Mouse (Mus musculus) hindbrain, embryonic 16.5 days (tissue): ENCODE results near the gene Tbxas1. TPM values are rescaled to one million over a fixed set of nuclear protein-coding genes. Genes with fewer than 3 reads are reported as not detected.

ENCODE experiments used
- ATAC-seq: fragments of 200-750 bp; cut with Nextera tagmentation; 2 replicates; pipeline ENCODE4 v1.8.0; 2017; ENCODE audit warnings: moderate TSS enrichment, moderate library complexity
- H3K27ac ChIP-seq: fragments of 300-500 bp; sonication (generic); 2 replicates; pipeline ENCODE4 v1.5.1; 2014; ENCODE audit warnings: low read depth, mild to moderate bottlenecking, control low read depth, low read length, moderate library complexity
- H3K27me3 ChIP-seq: fragments of 300-500 bp; sonication (generic); replicated peaks from 2 replicates; pipeline ENCODE4 v1.6.1; 2014; ENCODE audit warnings: low read length; ENCODE audit not compliant: control insufficient read depth, insufficient read depth
- H3K36me3 ChIP-seq: fragments of 300-500 bp; sonication (generic); 2 replicates; pipeline ENCODE4 v1.6.1; 2014; ENCODE audit warnings: mild to moderate bottlenecking, low read length, moderate library complexity, mixed read lengths; ENCODE audit not compliant: control insufficient read depth, insufficient read depth
- H3K4me1 ChIP-seq: fragments of 300-500 bp; sonication (generic); 2 replicates; pipeline ENCODE4 v1.6.1; 2014; ENCODE audit warnings: low read depth, low read length; ENCODE audit not compliant: control insufficient read depth, insufficient read depth
- H3K4me2 ChIP-seq: fragments of 300-500 bp; sonication (generic); 2 replicates; pipeline ENCODE4 v1.6.1; 2014; ENCODE audit warnings: mild to moderate bottlenecking, low read length, control low read depth, moderate library complexity
- H3K4me3 ChIP-seq: fragments of 300-500 bp; sonication (generic); 2 replicates; pipeline ENCODE4 v1.5.1; 2014; ENCODE audit warnings: mild to moderate bottlenecking, low read length, control low read depth, moderate library complexity
- H3K9ac ChIP-seq: fragments of 300-500 bp; sonication (generic); 2 replicates; pipeline ENCODE4 v1.6.1; 2014; ENCODE audit warnings: low read depth, mild to moderate bottlenecking, control low read depth, low read length, moderate library complexity
- H3K9me3 ChIP-seq: fragments of 300-500 bp; sonication (generic); 2 replicates; pipeline ENCODE4 v1.6.1; 2014; ENCODE audit warnings: mild to moderate bottlenecking, low read length, moderate library complexity; ENCODE audit not compliant: control insufficient read depth
- WGBS: fragments of 180-500 bp; shearing (Covaris S2); extraction: QIAGEN DNeasy Blood & Tissue Kit; methylation state at CpG from one replicate; pipeline ENCODE4 v1.1.7; 2014; 5-methylcytosine and 5-hydroxymethylcytosine counted together
- polyA plus RNA-seq: library from polyadenylated mRNA; unstranded; fragments of >200 nt; fragmentation: Nextera tagmentation; extraction: Ambion mirVana; gene quantifications from 2 replicates; pipeline ENCODE4 v1.2.1, GENCODE M21; 2015

Tbxas1 gene
- polyA plus RNA-seq, 1 experiment from 2014 or later = 2.0 TPM

GRCm38 (mm10) chr6:39124719-39125118 lies 249.5 kb downstream of the Tbxas1 start:
- Histone ChIP-seq H3K4me3 (no peak overlapping the region), H3K4me1 (no peaks in the 10 kb centered on the region), H3K4me2 (no peak overlapping the region), H3K27ac (no peak overlapping the region), H3K9ac (no peak overlapping the region), H3K27me3 (no peaks in the 10 kb centered on the region), H3K9me3 (no peaks in the 10 kb centered on the region; the same call in 1 of the 2 replicates), H3K36me3 (no peaks in the 10 kb centered on the region)
- no peak for ATAC-seq

- 30% methylated on average over 4 of the region's 4 CpGs for WGBS
- peaks cover 15% of the 10 kb centered on the region for H3K36me3 ChIP-seq
- H3K27me3 ChIP-seq = no peaks in the 10 kb centered on the region
- no peak for ATAC-seq
- no peak overlapping the region for H3K4me3 ChIP-seq
- peaks cover 2% of the 10 kb centered on the region for H3K9me3 ChIP-seq
- no peak overlapping the region for H3K4me2 ChIP-seq
- H3K4me1 ChIP-seq = no peaks in the 10 kb centered on the region
- H3K27ac ChIP-seq = no peak overlapping the region
- no peak overlapping the region for H3K9ac ChIP-seq
Observed at GRCm38 (mm10) chr6:39131480-39131879, 256.3 kb downstream of the Tbxas1 start.

- Histone ChIP-seq H3K4me1 (no peaks in the 10 kb centered on the region), H3K4me2 (no peak overlapping the region), H3K9ac (no peak overlapping the region), H3K27ac (no peak overlapping the region), H3K4me3 (no peak overlapping the region), H3K9me3 (peaks cover 2% of the 10 kb centered on the region), H3K27me3 (no peaks in the 10 kb centered on the region), H3K36me3 (peaks cover 15% of the 10 kb centered on the region)
- no peak for ATAC-seq
- 62% methylated on average over 5 of the region's 5 CpGs for WGBS
Observed at GRCm38 (mm10) chr6:39132556-39132955, 257.4 kb downstream of the Tbxas1 start.

Other genes with a start within 250 kb of the Tbxas1 start
- 0.15 and 0.21 TPM in 2 replicates for gene Klrg2, start 238.2 kb upstream of the Tbxas1 start, polyA plus RNA-seq
- gene Clec2l, start 212.3 kb upstream of the Tbxas1 start, polyA plus RNA-seq = 27.4 and 28.2 TPM in 2 replicates
- gene Hipk2, start 761 bp downstream of the Tbxas1 start, polyA plus RNA-seq = 30.3 and 33.5 TPM in 2 replicates
- 2.4 and 3.0 TPM in 2 replicates for gene Parp12, start 242.9 kb downstream of the Tbxas1 start, polyA plus RNA-seq